Mouse (Mus musculus) intestine, embryonic 15.5 days (tissue): ENCODE measurements at regions not wholly inside any gene's neighbourhood (a gene's known extent, or its start where the extent isn't known, plus 50 kb on each side); places are given as distances from the start of the nearest gene placed in this dataset.

ENCODE experiments used
- ATAC-seq: fragments of 200-750 bp; cut with Nextera tagmentation; 2 replicates; pipeline ENCODE4 v1.8.0; 2017; ENCODE audit warnings: moderate TSS enrichment, moderate library complexity
- H3K27ac ChIP-seq: fragments of 300-500 bp; sonication (generic); 2 replicates; pipeline ENCODE4 v1.5.1; 2015; ENCODE audit warnings: mild to moderate bottlenecking, inconsistent platforms
- H3K27me3 ChIP-seq: fragments of 300-500 bp; sonication (generic); replicated peaks from 2 replicates; pipeline ENCODE4 v1.6.1; 2015; ENCODE audit warnings: inconsistent platforms
- H3K36me3 ChIP-seq: fragments of 300-500 bp; sonication (generic); 2 replicates; pipeline ENCODE4 v1.6.1; 2015; ENCODE audit warnings: inconsistent platforms
- H3K4me1 ChIP-seq: fragments of 300-500 bp; sonication (generic); replicated peaks from 2 replicates; pipeline ENCODE4 v1.6.1; 2015; ENCODE audit warnings: inconsistent platforms
- H3K4me2 ChIP-seq: fragments of 300-500 bp; sonication (generic); replicated peaks from 2 replicates; pipeline ENCODE4 v1.6.1; 2015; ENCODE audit warnings: mild to moderate bottlenecking, inconsistent platforms
- H3K4me3 ChIP-seq: fragments of 300-500 bp; sonication (generic); replicated peaks from 2 replicates; pipeline ENCODE4 v1.5.1; 2015; ENCODE audit warnings: inconsistent platforms
- H3K9ac ChIP-seq: fragments of 300-500 bp; sonication (generic); 2 replicates; pipeline ENCODE4 v1.6.1; 2015; ENCODE audit warnings: inconsistent platforms
- H3K9me3 ChIP-seq: fragments of 300-500 bp; sonication (generic); 2 replicates; pipeline ENCODE4 v1.6.1; 2016; ENCODE audit warnings: inconsistent platforms
- WGBS: fragments of 180-500 bp; shearing (Covaris S2); methylation state at CpG from one replicate; pipeline ENCODE4 v1.1.7; 2015; 5-methylcytosine and 5-hydroxymethylcytosine counted together

GRCm38 (mm10) chr3:80420453-80420852 is 382.2 kb downstream of the Gria2 start:
- Histone ChIP-seq H3K9ac (no peak overlapping the region), H3K27ac (no peak overlapping the region), H3K4me3 (no peak overlapping the region), H3K27me3 (no peaks in the 10 kb centered on the region), H3K9me3 (no peaks in the 10 kb centered on the region), H3K4me2 (no peak overlapping the region), H3K36me3 (no peaks in the 10 kb centered on the region), H3K4me1 (no peaks in the 10 kb centered on the region)
- WGBS: 84% methylated on average over 3 of the region's 3 CpGs
- no peak for ATAC-seq

DNA sequence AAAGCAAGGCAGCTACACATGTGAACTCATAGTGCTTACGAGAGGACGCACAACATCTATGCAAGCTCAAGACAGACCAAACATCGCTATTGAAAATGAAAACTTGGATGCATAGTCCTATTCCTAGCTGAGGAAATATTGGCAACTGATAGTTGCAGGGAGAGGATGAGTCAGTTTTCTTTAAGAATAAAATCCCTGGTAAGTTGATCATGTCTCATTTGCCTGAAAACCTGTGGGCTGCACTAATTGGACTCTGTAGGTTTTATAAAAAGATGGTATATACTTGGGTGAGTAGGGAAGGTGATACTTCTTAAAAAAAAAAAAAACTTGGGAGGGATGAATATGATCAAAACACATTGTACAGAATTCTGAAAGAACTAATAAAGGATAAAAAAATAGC is 381.2 kb downstream of the Gria2 start:
- Histone ChIP-seq H3K9ac (no peak overlapping the region), H3K4me2 (no peak overlapping the region), H3K27me3 (no peaks in the 10 kb centered on the region), H3K4me1 (no peaks in the 10 kb centered on the region), H3K4me3 (no peak overlapping the region), H3K36me3 (no peaks in the 10 kb centered on the region), H3K9me3 (no peaks in the 10 kb centered on the region), H3K27ac (no peak overlapping the region)
- 94% methylated on average over 3 of the region's 3 CpGs for WGBS
- no peak for ATAC-seq

GRCm38 (mm10) chr3:80422106-80422505 is 380.5 kb downstream of the Gria2 start:
- Histone ChIP-seq H3K9ac (no peak overlapping the region), H3K4me1 (no peaks in the 10 kb centered on the region), H3K27ac (no peak overlapping the region), H3K36me3 (no peaks in the 10 kb centered on the region), H3K27me3 (no peaks in the 10 kb centered on the region), H3K9me3 (no peaks in the 10 kb centered on the region), H3K4me3 (no peak overlapping the region), H3K4me2 (no peak overlapping the region)
- 78% methylated on average over 3 of the region's 3 CpGs for WGBS
- ATAC-seq: no peak

DNA sequence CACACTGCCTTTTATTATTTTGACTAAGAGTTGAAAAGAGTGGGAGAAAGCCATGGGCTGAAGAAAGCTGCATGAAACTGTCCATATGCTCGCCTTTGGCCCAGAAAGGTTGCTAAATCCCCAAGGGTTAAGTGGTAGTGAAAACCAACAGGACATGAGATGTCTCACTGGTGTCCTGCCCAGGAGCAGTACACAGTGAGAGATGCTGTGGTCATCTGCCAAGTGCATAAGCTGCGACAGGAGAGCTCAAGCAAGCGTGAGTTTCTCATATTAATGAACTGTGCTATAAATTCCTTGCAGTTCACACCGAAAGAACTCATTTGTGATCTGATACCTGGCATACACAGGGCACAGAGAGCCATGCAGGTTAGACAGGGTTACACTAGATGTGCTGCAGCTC is 380.0 kb downstream of the Gria2 start:
- Histone ChIP-seq H3K36me3 (no peaks in the 10 kb centered on the region), H3K27ac (no peak overlapping the region), H3K4me2 (no peak overlapping the region), H3K9ac (no peak overlapping the region), H3K27me3 (no peaks in the 10 kb centered on the region), H3K4me1 (no peaks in the 10 kb centered on the region), H3K9me3 (no peaks in the 10 kb centered on the region), H3K4me3 (no peak overlapping the region)
- ATAC-seq: no peak
- 73% methylated on average over 4 of the region's 4 CpGs for WGBS
